ENCODE assay signal across 11 mouse cellular contexts in the genomic region with DNA sequence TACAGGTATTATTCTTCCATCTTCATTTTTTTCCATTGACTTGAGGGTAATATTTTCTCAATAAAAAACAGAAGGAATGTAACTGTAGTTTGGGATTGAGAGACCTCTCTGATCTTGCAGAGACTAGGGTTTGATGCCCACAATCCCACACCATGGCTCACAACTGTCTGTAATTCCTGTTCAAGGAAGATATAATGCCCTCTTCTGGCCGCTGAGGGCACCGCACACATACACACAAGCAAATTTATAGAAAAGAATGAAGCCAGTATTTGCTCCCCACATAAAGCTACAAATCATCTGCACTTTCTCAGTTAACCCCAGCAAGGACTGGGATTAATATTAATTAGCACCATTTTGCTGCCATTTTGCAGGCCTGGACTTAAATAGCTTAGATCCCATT.
DNase-seq lines count a peak whose midpoint lies in the region; ATAC-seq and TF ChIP-seq lines count a peak whose summit lies in the region.
"Had no signal": no experiment of that assay in that cellular context is flagged by ENCODE, and none has a peak within 500 bp of the region (broad histone marks: within the 10 kb centered on the region; RNA-seq: fewer than 3 reads in every experiment).

No protein-coding gene starts in this region.

- intact Hi-C loops in gastrocnemius, adult 2 months (cut with DNase I) = no loop called here

- no peak overlapping the region for H3K4me3 ChIP-seq in gastrocnemius, adult 2 months
- no peak overlapping the region for H3K4me3 ChIP-seq in lung, postnatal 0 days (ENCODE audit: low read depth, low read length)
- H3K4me3 ChIP-seq in hindbrain, postnatal 0 days (ENCODE audit: low read length) = no peak overlapping the region
- H3K4me3 ChIP-seq: liver, embryonic 15.5 days had no signal

- no peaks in the 10 kb centered on the region for H3K36me3 ChIP-seq in lung, postnatal 0 days (ENCODE audit: insufficient read depth, low read length)
- no peaks in the 10 kb centered on the region for H3K36me3 ChIP-seq in hindbrain, postnatal 0 days (ENCODE audit: insufficient read depth, low read length)
- H3K36me3 ChIP-seq: liver, embryonic 15.5 days had no signal

- no peak overlapping the region for H3K9ac ChIP-seq in lung, postnatal 0 days (replicated peaks; ENCODE audit: low read depth)
- H3K9ac ChIP-seq in hindbrain, postnatal 0 days (replicated peaks; ENCODE audit: low read length) = no peak overlapping the region
- H3K9ac ChIP-seq: liver, embryonic 15.5 days had no signal

- no peak overlapping the region for H3K4me2 ChIP-seq in lung, postnatal 0 days (replicated peaks; ENCODE audit: low read depth, low read length)
- H3K4me2 ChIP-seq in hindbrain, postnatal 0 days (ENCODE audit: low read depth, low read length) = no peak overlapping the region
- H3K4me2 ChIP-seq: liver, embryonic 15.5 days had no signal

- DNase-seq in gastrocnemius, adult 2 months = no peak
- DNase-seq in gastrocnemius, postnatal 4 days (ENCODE audit: low spot score in 2 of 2) = no peak
- DNase-seq in lung, postnatal 0 days (ENCODE audit: low spot score) = no peak
- no peak for DNase-seq in lung, postnatal 25 days (ENCODE audit: low spot score)
- peak; percentile 5 for DNase-seq in MEL-GATA-1-ER (ENCODE audit: extremely low read depth, low read depth)
- DNase-seq in hindbrain, postnatal 0 days (ENCODE audit: low spot score) = peak; percentile 67
- DNase-seq in adrenal gland, postnatal 4 days (ENCODE audit: low spot score in 2 of 2) = no peak
- DNase-seq: gastrocnemius, postnatal 10 days; kidney, adult 18-20 months had no signal

- no peaks in the 10 kb centered on the region for H3K4me1 ChIP-seq in lung, postnatal 0 days (ENCODE audit: insufficient read depth, low read depth, low read length)
- H3K4me1 ChIP-seq in hindbrain, postnatal 0 days (ENCODE audit: insufficient read depth, low read length) = no peaks in the 10 kb centered on the region
- H3K4me1 ChIP-seq: liver, embryonic 15.5 days had no signal

- H3K9me3 ChIP-seq in lung, postnatal 0 days (ENCODE audit: low read length) = no peaks in the 10 kb centered on the region
- no peaks in the 10 kb centered on the region for H3K9me3 ChIP-seq in hindbrain, postnatal 0 days (ENCODE audit: low read length)
- H3K9me3 ChIP-seq: liver, embryonic 15.5 days had no signal

- WGBS in lung, postnatal 0 days = 41% methylated on average over 2 of the region's 2 CpGs
- WGBS in hindbrain, postnatal 0 days = 51% methylated on average over 2 of the region's 2 CpGs

- TF ChIP-seq EP300 in lung, postnatal 0 days (IDR thresholded peaks at IDR 0.05) = no peak

- H3K27ac ChIP-seq in gastrocnemius, adult 2 months = no peak overlapping the region
- H3K27ac ChIP-seq in lung, postnatal 0 days (ENCODE audit: low read length) = no peak overlapping the region
- H3K27ac ChIP-seq in hindbrain, postnatal 0 days = no peak overlapping the region
- H3K27ac ChIP-seq: liver, embryonic 15.5 days had no signal

- TF ChIP-seq CTCF in gastrocnemius, adult 2 months (IDR thresholded peaks at IDR 0.05) = peak; percentile 22; the same call in 1 of the 2 replicates
- TF ChIP-seq CTCF in lung, postnatal 0 days (IDR thresholded peaks at IDR 0.05) = peak; percentile 50
- peak; percentile 67 for TF ChIP-seq CTCF in hindbrain, postnatal 0 days (IDR thresholded peaks at IDR 0.05; ENCODE audit: low read depth)

- ATAC-seq in lung, postnatal 0 days = no peak
- ATAC-seq in hindbrain, postnatal 0 days = no peak
- no peak for ATAC-seq in erythroblast, adult 5-6 weeks (replicated peaks; ENCODE audit: low FRiP score, poor library complexity, severe bottlenecking)

- H3K27me3 ChIP-seq in lung, postnatal 0 days (replicated peaks; ENCODE audit: insufficient read depth, low read length) = no peaks in the 10 kb centered on the region
- no peaks in the 10 kb centered on the region for H3K27me3 ChIP-seq in hindbrain, postnatal 0 days (ENCODE audit: insufficient read depth, low read length)
- H3K27me3 ChIP-seq: liver, embryonic 15.5 days had no signal

Comparison
In these comparisons a context has a peak if more than half of its experiments do, and no peak if none do; other contexts are left out.
1. DNase-seq: peak in MEL-GATA-1-ER (single experiment) and hindbrain, postnatal 0 days (single experiment); none in gastrocnemius, adult 2 months (single experiment), gastrocnemius, postnatal 4 days (0 of 2), lung, postnatal 0 days (single experiment), lung, postnatal 25 days (single experiment) and adrenal gland, postnatal 4 days (0 of 2).
2. Peak in every context shown above with its lines, with median percentiles within 50 percentile points of each other: CTCF ChIP-seq.